Mouse (Mus musculus): ENCODE measurements around the gene Sfr1.

Gene Sfr1

DNA sequence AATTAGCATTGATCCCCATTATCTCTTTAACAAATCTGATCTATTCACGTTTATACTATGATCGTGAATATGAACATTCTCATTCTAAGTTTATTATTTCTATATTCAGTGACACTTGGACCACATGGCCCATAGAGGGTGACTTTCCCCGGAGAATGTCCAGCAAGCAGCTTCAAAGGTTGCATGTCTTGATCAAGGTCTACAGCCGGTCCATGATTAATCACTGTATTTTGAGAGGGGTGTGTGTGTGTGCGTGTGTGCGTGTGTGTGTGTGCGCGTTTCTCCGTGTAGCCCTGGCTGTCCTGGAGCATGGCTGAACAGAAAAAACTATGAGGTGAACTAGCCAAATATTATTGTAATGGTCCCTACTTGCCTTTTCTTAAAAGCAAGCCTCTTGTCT, 21.0 kb downstream of the Sfr1 start:
- DNase-seq (ENCODE audit: low spot score), result no peak

- no peak for DNase-seq (ENCODE audit: low spot score)
Measured at GRCm38 (mm10) chr19:47753921-47754320, 22.4 kb downstream of the Sfr1 start.

DNA sequence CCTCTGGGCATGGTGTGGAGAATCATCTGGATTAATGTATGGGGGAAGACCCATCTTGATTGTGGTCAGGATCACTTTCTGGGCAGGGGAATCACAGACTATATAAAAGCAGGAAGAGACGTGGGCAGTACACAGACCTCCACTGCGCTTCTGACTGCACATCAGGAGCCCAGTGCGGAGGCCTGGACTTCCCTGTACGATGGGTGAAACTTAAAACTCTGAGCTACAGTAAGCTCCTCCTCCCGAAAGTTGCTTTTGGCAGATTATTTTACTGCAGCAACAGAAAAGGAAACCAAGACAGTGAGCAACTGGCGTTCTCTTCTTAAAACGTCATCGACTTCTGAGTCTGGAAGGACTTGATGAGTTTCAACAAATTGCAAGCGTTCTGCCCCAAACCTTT, 23.4 kb downstream of the Sfr1 start:
- no peak for DNase-seq (ENCODE audit: low spot score)

DNA sequence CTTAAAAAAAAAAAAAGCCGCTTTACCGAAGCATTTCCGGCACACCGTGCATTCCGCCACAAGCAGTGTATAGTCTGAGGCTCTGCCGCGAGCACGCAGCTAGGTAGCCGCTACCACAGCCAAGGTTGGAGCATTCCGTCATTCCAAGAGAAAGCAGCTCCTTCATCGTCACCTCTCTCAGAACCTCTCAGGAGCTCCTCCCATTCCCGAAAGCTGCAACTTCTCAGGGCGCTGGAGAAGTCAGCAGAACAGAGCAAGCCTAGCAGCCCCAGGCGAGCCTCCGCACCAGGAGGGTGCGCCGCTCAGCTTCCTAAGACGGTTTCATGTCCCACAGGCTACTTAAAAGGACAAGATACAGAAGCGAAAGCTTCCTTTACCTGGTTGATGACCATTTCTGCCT, 24.1 kb downstream of the Sfr1 start:
- DNase-seq (ENCODE audit: low spot score), result peak; percentile 25

- DNase-seq (ENCODE audit: low spot score), result no peak
Measured at GRCm38 (mm10) chr19:47777847-47778246, 46.4 kb downstream of the Sfr1 start.

GRCm38 (mm10) chr19:47780145-47780544, 48.7 kb downstream of the Sfr1 start:
- DNase-seq (ENCODE audit: low spot score), result no peak

- no peak for DNase-seq (ENCODE audit: low spot score)
Measured at GRCm38 (mm10) chr19:47780972-47781371, 49.5 kb downstream of the Sfr1 start.

DNA sequence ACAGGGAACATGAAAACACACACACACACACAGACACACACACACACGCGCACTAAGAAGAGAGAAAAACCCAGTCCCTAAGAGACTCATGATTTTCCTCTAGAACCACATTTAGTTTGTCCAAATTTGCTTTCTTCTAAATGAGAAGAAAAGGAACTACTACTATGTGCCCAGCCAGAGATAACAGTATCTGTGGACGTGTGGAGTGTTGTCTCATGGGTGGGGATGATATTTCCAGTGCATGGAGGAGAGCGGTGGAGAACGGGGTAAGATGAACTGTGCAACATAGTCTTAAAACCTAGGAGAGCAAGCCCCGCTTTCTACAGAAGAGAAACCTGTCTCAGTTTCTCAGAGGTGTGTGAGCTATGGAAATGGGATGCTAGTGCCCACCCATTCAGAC, 52.4 kb downstream of the Sfr1 start:
- DNase-seq (ENCODE audit: low spot score), result no peak

All from testis, postnatal 14 days (tissue).